Mouse (Mus musculus): Measurements from ENCODE around the gene Pacrg. TPM values are rescaled to one million over a fixed set of nuclear protein-coding genes. Genes with fewer than 3 reads are reported as not detected.

Gene Pacrg
- total RNA-seq, 2 experiments from 2014 or later: 0.67 to 1.1 TPM

GRCm38 (mm10) chr17:10403186-10403585 lies 436.9 kb downstream of the Pacrg start:
- DNase-seq: no peak

DNA sequence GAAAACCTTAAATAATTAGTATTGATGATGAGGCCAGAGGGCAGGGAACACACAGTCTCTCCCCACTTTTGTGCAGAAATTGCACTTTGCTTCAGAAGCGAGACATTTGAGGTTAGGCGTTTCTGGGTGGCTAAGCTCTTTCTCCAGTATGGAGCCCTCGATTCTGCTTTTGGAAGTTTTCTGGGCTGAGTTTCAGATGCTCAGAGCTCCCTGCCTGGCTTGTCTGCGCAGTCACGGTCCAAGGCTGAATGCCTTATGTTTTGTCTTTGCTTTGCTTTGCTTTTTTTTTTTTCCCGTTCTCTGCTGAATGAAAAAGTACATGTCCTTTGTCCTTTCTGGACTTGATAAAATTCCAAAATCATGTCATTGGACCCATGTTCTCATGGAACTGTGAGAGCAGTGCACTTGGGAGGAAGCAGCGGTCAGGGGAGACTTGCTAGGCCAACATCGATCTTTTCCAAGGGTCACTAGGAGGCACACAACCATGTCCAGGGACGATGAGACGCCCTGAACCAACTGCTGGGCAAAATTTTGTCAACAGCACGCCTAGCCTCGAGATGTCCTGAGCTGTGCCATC lies 438.0 kb downstream of the Pacrg start:
- DNase-seq: no peak

GRCm38 (mm10) chr17:10401529-10401928 lies 438.6 kb downstream of the Pacrg start:
- DNase-seq: no peak

DNA sequence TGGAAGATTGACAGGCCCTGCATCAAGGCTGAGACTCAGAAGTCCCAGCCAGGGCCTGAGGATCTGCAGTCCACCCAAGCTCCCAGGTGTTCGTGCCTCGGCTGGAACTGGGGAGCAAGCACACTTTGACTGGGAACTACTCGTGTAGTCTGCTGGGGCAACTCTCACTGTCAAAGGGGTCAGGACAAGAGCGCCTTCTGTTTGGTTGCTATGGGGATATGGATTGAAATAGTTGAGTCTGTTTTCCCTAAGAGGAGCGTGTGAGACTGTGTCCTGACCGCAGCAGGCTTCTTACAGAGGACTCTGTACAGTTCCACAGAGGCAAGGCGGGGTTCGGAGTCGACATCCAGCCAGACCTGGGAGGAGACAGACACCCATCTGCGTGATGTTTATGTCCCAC lies 440.4 kb downstream of the Pacrg start:
- no peak for DNase-seq

- DNase-seq: no peak
These were observed 441.2 kb downstream of the Pacrg start for GRCm38 (mm10) chr17:10398871-10399270.

DNA sequence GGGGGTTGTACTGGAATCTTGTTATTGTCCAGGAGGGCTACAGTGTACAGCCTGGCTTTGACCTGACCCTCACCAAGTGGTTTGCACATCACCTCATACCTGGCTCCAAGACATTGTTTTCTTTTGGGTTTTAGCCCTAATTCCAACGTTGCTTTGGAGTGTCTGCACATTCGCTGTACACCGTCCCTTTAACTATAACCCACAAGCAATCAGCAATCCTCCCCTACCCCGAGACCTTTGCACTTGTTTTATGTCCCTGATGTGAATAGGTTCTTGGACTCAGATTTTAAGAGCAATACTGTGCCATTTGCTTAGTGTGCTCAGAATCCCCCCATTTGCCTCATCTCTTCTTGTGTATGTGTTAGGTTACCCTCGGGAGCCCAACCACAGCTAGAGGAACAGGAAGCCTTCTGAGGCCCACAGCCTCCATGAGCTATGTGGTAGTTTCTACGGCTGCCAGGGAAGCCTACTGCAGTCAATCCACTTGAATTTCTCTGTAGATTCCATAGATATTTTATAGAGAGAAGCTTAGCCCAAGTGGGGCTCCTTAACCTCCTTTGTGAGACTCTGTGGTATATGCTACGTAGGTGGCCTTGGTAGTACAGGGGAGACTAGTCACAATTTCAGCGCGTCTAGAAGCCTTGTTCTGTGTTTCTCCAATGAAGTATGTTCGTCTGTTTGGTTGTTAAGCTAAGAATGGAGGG lies 442.0 kb downstream of the Pacrg start:
- DNase-seq: no peak

- no peak for DNase-seq
These were observed 442.8 kb downstream of the Pacrg start for GRCm38 (mm10) chr17:10397336-10397735.

- no peak for DNase-seq
These were observed 443.2 kb downstream of the Pacrg start for GRCm38 (mm10) chr17:10396863-10397262.

DNA sequence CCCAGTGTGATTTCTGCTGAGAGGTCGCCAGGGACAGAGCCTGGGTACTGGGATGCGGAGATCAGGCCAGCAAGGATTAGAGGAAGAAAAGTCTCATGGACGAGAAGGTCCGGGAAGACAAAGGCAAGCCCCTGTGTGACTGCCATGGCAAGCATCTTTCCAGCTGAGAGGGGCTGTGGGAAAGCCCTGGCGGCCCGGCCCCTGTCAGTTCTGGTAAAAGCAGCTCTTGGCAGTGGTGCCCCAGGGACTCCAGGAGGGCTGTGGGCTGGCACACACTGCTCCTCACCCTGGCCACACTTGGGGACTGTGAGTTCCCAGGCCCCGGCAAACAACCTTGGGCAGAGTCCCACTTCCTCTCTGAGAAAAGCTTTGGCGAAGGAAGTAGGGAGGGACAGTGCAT lies 445.3 kb downstream of the Pacrg start:
- no peak for DNase-seq

DNA sequence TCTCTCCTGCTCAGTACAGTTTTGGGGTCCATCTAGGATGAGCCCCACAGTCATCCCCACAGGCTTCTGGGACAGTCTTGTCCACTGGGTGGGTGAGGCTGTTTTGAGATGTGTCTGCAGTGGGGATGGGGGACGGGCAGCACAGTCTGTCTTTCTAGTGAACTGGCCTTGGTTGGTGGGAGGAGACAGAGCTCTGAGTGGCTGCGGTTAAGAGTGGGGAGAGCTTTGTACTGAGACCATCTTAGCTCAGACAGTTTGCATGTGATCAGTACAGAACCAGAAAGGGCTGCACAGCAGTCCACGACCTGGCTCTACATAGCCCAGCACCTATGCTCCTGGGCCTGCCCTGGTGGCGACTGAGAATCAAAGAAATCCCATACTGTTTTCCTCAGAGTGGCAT lies 446.3 kb downstream of the Pacrg start:
- DNase-seq: no peak

DNA sequence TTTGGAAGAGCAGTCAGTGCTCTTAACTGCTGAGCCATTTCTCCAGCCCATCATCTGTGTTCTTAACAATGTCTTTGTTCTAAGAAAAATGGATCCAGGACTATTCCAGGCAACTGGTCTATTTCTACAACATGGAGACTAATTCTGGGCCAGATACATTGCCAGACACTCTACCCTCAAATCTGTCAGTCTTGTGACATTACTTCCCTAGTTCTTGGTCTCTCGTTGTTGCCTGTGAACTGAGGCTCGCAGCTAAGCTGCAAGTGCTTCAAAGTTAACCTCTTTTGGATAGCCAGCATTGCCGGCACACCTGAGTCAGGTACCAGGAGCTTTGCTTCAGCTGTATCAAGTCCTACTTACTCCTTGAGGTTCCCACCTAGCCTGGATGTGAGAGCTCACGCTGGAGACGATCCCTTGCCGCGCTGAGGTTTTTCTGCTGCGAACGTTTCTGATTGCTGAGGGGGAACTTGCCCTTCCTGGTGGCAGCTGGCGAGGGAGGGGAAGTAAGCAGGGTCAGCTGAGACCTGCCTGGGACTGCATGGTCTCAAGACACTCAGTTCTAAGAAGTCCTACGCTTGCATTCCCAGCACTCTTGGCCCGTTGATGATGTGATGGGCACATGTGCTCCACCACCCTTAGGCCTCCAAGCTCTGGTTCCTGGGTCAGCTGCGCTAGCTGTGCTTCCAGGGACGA lies 447.6 kb downstream of the Pacrg start:
- DNase-seq: no peak

DNA sequence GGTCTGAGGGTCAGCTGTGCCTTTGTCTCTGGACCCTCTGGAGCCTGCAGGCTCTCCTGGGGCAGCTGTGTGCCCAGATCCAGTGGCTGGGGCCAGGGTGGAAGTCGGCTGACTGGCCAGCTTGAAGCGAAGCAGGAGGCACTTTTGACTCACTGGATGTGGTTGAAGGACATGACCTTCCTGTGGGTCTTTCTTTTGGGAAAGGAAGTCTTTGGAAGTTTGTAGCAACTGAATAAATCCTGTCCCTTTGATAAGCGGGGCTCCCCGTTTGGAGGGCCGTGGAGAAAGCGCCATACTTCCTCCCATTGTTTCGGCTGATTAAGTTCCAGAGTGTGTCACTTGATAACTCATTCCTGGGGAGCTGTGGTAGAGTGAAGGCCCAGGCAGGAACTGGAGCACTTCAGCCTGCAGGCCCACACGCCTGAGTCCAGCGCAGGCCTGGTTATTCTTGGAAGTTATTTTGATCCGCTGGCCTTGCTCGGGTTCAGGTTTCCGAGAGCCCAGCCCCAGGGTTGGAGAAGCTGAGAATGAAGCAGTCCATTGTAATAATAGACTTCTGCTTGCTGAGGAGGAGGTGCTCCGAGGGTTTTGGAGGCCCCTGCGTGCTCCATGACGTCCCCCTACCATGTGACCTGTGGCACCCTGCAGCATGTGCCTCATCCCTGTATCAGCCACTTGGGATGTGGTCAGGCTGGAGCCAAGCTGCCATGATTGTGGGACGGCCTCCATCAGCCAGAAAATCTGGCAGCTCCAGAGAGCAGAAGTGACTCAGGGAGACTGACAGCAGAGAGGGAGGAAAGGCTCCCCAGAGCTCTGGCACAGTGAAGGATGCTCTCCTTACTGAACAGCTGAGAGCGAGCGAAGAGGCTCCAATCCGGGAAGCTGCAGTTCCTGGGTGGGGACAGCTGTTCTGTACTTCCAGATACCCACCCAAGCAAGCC lies 449.6 kb downstream of the Pacrg start:
- peak; percentile 82 for DNase-seq

- peak; percentile 50 for DNase-seq
These were observed 450.4 kb downstream of the Pacrg start for GRCm38 (mm10) chr17:10389740-10390139.

DNA sequence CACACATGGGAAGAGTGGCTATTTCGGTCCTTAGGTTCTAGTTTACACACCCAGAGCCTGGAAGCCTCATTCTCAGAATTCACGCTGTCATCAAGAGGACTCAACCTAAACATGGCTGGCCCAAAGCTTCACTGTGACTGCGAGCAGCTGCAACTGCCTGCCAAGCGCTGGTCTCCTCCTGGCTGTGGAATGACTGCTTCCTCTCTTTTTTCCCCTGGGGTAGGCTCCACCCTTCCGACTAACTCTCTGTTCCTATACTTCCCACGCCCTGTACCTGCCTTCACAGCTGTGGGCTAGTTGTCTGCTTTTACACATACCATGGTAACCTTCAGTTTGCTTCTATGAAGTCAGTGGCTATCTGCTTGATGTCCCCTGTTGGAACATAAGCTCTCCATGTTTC lies 453.6 kb downstream of the Pacrg start:
- no peak for DNase-seq

GRCm38 (mm10) chr17:10383406-10383805 lies 456.7 kb downstream of the Pacrg start:
- no peak for DNase-seq

DNA sequence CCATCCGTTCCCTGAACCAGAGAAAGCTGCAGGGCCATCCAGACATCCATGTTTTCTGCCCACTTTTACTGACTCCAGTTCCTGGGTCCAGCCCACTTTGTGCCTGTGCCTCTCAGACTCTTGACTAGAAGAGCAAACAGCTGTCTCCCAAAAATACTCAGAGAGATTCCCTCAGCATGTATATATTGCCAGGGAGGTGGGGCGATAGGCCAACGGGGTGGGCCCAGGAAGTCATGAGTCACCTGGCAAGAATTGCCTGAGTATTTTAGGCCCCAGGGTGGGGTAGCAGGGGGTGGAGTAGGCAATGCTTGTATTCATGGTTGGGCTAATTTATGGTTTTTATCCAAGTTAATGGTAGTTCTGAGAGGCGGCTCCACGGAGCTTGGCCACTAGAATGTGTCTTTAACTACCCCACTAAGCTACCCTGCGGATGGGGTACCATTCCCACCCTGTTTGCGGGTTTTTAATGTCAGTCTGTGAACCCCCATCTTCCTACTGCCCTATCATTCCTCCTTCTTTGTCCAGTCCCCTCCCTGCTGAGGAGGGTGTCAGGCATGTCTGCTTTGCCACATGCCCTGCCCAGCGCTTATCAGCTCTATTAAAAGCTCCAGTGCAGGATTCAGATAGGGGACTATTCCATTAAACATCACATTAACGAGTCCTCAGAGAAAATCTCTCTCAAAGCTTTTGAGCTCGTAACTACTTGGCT lies 461.5 kb downstream of the Pacrg start:
- peak; percentile 78 for DNase-seq

GRCm38 (mm10) chr17:10377606-10378005 lies 462.5 kb downstream of the Pacrg start:
- no peak for DNase-seq

- DNase-seq: no peak
These were observed 465.8 kb downstream of the Pacrg start for GRCm38 (mm10) chr17:10374316-10374715.

- DNase-seq: no peak
These were observed 466.4 kb downstream of the Pacrg start for GRCm38 (mm10) chr17:10373727-10374126.

DNA sequence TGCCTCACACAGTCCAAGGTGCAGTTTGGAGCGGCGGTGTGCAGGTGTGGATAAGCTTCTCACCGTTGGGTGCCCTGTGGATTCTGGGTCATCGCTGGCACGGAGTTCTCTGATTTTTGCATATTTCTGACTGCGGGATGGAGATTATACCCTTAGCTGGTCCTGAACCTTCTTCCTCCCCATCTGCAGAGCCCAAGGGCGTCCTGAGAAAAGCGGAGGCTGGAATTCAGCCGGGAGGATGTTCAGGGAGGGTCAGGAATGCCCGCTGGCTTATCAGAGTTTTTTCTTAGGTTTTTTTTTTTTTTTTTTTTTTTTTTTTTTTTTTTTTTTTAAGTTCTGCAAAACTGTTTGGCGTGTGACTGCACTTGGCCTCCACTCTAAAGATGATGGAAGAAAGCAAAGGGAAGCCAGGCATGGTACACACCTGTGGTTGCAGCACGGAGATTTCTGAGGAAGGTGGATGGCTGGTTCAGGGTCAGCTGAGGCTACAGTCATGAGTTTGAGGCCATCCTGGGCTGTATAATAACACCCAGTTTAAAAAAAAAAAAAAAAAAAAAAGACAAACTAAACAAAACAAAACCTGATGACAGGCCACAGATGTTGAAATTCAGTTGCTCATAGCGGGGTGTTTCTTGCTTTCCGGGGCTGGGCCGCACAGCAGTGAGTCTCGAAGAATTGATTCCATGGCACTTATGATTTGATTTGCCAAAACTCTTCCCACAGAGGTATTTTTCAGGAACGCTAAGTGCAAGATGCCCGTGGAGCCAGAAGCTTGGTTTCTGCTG lies 467.9 kb downstream of the Pacrg start:
- DNase-seq: no peak

GRCm38 (mm10) chr17:10371472-10371871 lies 468.6 kb downstream of the Pacrg start:
- DNase-seq: no peak

Measured in heart, postnatal 4 days (tissue).